21 mouse cellular contexts compared by ENCODE assay signal in genomic region chr9:66608817-66609345, GRCm38 (mm10).
"Had no signal": no experiment of that assay in that cellular context is flagged by ENCODE, and none has a peak within 500 bp of the region (broad histone marks: within the 10 kb centered on the region; RNA-seq: fewer than 3 reads in every experiment).

No protein-coding gene starts in this region.

- H3K9me3 ChIP-seq: heart, embryonic 13.5 days; heart, embryonic 15.5 days; hindbrain, embryonic 13.5 days; hindbrain, embryonic 15.5 days; intestine, embryonic 15.5 days; limb, embryonic 10.5 days; limb, embryonic 12.5 days; liver, embryonic 13.5 days had no signal

- H3K27me3 ChIP-seq: heart, embryonic 15.5 days; hindbrain, embryonic 13.5 days; hindbrain, embryonic 15.5 days; intestine, embryonic 15.5 days; liver, embryonic 13.5 days had no signal

- H3K9ac ChIP-seq: heart, embryonic 13.5 days; heart, embryonic 15.5 days; hindbrain, embryonic 13.5 days; hindbrain, embryonic 15.5 days; intestine, embryonic 15.5 days; limb, embryonic 12.5 days; liver, embryonic 13.5 days had no signal

- DNase-seq: gastrocnemius, postnatal 14 days; gastrocnemius, postnatal 36 days; heart, adult 18-20 months; heart, postnatal 36 days; kidney, adult 18-20 months; kidney, adult 8-10 months; kidney, postnatal 10 days; kidney, postnatal 25 days; kidney, postnatal 4 days; liver; liver, embryonic 13.5 days had no signal

- H3K4me3 ChIP-seq: heart, embryonic 13.5 days; heart, embryonic 15.5 days; hindbrain, embryonic 13.5 days; hindbrain, embryonic 15.5 days; intestine, embryonic 15.5 days; layer of hippocampus, adult 2 months; left cerebral cortex, adult 2 months; limb, embryonic 10.5 days; limb, embryonic 12.5 days; liver, embryonic 13.5 days had no signal

- H3K36me3 ChIP-seq: heart, embryonic 13.5 days; heart, embryonic 15.5 days; hindbrain, embryonic 13.5 days; hindbrain, embryonic 15.5 days; intestine, embryonic 15.5 days; limb, embryonic 10.5 days; limb, embryonic 12.5 days; liver, embryonic 13.5 days had no signal

- H3K27ac ChIP-seq: heart, embryonic 13.5 days; heart, embryonic 15.5 days; hindbrain, embryonic 13.5 days; hindbrain, embryonic 15.5 days; hindbrain, postnatal 0 days; intestine, embryonic 15.5 days; layer of hippocampus, adult 2 months; left cerebral cortex, adult 2 months; limb, embryonic 10.5 days; limb, embryonic 12.5 days; liver, embryonic 13.5 days had no signal
